Mouse (Mus musculus) c-Kit-positive CD71-positive TER-119-negative erythroid progenitor cells, embryonic 14.5 days (primary cell): ENCODE measurements around the gene Cpm.
"Not testable (repeated sequence)": the region's sequence is repeated elsewhere in the genome, so short reads cannot be mapped to it uniquely, and the experiment has no call there.

Experiments
- DNase-seq: peaks from one replicate; pipeline ENCODE4 v3.0.0-alpha.2; 2013; ENCODE audit warnings: low read depth

Cpm gene

GRCm38 (mm10) chr10:117705806-117706205 is 76.5 kb downstream of the Cpm start:
- no peak for DNase-seq

- no peak for DNase-seq
Measured at GRCm38 (mm10) chr10:117706440-117706839, 77.1 kb downstream of the Cpm start.

GRCm38 (mm10) chr10:117707114-117707838 is 78.0 kb downstream of the Cpm start:
- no peak for DNase-seq

- DNase-seq: no peak
Measured at GRCm38 (mm10) chr10:117708376-117708775, 79.1 kb downstream of the Cpm start.

- DNase-seq: no peak
Measured at GRCm38 (mm10) chr10:117708856-117709255, 79.6 kb downstream of the Cpm start.

- DNase-seq: peak; percentile 21
Measured at GRCm38 (mm10) chr10:117709326-117709830, 80.1 kb downstream of the Cpm start.

GRCm38 (mm10) chr10:117709930-117710603 is 80.8 kb downstream of the Cpm start:
- peak; percentile 44 for DNase-seq

GRCm38 (mm10) chr10:117710604-117711141 is 81.4 kb downstream of the Cpm start, which contains the start of gene Mdm2:
Mdm2 (minus strand) TSS chr10:117710758.
- peak; percentile 88 for DNase-seq

- no peak for DNase-seq
Measured at GRCm38 (mm10) chr10:117711408-117711807, 82.1 kb downstream of the Cpm start.

GRCm38 (mm10) chr10:117712191-117712754 is 83.0 kb downstream of the Cpm start:
- no peak for DNase-seq

GRCm38 (mm10) chr10:117712871-117713270 is 83.6 kb downstream of the Cpm start:
- DNase-seq: no peak

- no peak for DNase-seq
Measured at GRCm38 (mm10) chr10:117713466-117713865, 84.2 kb downstream of the Cpm start.

GRCm38 (mm10) chr10:117714048-117714545 is 84.8 kb downstream of the Cpm start:
- DNase-seq: no peak

- DNase-seq: no peak
Measured at GRCm38 (mm10) chr10:117714928-117715500, 85.7 kb downstream of the Cpm start.

GRCm38 (mm10) chr10:117715654-117716053 is 86.4 kb downstream of the Cpm start:
- DNase-seq: not testable (repeated sequence)

- DNase-seq: no peak
Measured at GRCm38 (mm10) chr10:117716686-117717085, 87.4 kb downstream of the Cpm start.

- no peak for DNase-seq
Measured at GRCm38 (mm10) chr10:117717583-117717982, 88.3 kb downstream of the Cpm start.

- DNase-seq: no peak
Measured at GRCm38 (mm10) chr10:117718161-117719119, 89.1 kb downstream of the Cpm start.

- DNase-seq: no peak
Measured at GRCm38 (mm10) chr10:117724136-117724718, 94.9 kb downstream of the Cpm start.

GRCm38 (mm10) chr10:117724804-117725361 is 95.6 kb downstream of the Cpm start:
- DNase-seq: no peak
